Mouse (Mus musculus) brain, adult 2 months (tissue): ENCODE results near the gene Mcm9.
A peak's percentile ranks its signal among the peaks of the same experiment; 100 is the strongest.

Experiments
- DNase-seq: peaks from one replicate; pipeline ENCODE4 v3.0.0; 2011; ENCODE audit warnings: low read depth, low spot score

The Mcm9 gene

DNA sequence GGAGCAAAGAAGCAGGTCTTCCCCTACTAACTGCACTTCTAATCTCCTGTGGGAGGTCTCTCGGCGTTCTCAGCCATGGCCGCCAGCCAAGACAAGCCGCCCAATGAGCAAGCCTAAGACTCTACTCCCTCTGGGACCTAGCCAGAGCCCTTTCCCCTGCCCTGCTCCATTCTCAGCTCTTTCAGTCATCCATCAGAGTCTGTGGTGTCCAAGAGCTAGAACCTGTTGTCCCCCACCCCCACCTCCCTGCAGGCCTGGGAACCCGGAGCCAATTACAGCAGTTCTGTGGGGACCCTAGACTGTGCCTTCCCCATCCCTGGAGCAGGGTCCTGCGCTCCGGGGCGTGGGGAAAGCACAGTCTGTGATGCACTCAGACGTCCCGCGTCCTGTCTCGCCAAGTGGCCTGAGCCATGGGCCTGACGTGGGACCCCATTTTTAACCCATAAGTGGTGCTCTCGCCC lies 49.6 kb downstream of the Mcm9 start:
- peak; percentile 51 for DNase-seq

DNA sequence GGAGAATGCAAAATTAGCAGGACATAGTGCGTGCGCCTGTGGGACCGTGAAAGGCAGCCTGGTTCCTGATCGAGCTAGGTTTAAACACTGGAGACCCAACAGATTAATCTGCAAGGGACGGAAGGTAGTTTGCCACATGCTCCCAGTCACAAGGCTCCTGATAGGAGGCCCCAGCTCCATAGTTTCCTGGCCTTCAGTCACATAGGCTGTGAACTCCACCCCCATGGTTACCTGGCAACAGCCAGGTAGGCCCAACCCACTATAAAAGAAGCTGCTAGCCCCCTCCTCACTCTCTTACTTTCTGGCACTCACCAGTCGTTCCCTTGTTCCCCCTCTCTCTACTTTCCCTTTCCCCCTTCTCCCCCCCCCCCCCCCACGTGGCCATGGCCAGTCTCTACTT lies 50.1 kb downstream of the Mcm9 start:
- peak; percentile 12 for DNase-seq

DNA sequence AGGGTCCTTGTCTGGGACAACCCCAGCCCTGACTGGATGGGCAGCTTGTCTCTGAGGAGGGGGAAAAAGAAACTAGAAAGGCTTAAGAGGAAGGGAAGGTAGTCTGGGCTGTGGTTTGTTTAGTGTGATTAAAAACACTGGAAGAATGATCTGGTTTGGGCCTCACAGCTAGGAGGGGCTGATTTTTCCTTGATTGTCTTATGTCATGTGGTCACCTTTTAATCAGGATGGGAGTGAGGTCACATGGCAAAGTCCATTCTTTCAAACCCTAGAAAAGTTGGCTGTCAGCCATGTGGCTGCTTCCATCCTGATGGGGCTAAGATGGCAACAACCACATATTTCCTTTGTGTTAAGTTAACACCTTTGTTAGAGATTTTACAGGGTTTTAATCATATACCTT lies 61.7 kb downstream of the Mcm9 start:
- no peak for DNase-seq

DNA sequence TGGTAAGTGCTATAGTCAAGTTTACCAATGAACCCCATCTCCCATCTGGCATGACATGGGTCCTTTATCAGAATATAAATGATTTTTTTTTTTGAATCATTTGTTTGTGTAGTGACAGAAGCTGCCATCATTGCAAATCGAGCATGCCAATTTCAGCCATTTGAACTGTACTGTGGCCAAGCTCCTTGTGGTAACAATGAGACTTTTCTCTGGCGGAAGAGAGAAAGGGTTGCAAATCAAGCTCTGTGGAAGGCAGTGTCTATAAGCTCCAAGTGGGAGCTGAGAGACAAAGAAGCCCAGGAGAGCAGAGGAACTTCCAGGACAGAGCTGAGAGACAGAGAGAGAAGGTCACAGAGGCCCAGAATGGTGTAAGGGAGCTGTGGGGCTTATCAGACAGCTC lies 64.7 kb downstream of the Mcm9 start:
- DNase-seq, result peak; percentile 67

DNA sequence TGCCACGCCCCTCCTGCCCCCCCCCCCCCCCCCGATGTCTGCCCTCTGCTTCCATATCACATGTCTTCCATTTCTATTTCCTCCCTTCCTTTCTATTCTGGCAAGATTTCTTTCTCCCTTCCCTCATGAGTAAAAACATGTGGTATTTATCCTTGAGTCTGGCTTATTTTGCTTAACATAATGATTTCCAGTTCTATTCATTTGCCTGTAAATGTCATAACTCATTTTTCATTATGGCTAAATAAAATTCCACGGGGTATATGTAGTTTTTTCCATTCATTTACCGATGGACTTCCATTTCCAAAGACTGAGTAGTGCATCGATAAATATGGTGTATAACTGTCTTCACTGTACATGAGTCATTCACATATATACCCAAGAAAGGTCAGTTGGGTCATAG lies 68.2 kb downstream of the Mcm9 start:
- no peak for DNase-seq

DNA sequence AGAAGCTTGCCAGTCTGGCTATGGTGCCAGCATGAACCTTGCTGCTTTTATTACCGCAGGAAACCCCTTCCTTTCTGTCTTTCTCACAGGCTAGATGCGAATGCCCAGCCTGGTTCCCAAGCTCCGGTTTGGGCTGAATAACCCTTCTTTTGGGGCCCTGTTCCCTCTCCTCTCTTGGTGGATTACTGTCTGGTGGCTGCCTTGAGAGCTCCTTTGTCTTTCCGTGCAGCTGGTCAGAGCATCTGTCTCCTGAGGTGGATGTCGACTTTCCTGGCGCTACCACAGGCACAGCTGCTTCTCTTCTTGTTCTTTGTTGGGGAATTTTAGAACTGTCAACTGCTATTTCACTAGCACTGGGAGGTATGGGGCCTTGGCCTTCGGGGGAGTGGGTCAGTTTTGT lies 92.6 kb downstream of the Mcm9 start:
- peak; percentile 32 for DNase-seq

DNA sequence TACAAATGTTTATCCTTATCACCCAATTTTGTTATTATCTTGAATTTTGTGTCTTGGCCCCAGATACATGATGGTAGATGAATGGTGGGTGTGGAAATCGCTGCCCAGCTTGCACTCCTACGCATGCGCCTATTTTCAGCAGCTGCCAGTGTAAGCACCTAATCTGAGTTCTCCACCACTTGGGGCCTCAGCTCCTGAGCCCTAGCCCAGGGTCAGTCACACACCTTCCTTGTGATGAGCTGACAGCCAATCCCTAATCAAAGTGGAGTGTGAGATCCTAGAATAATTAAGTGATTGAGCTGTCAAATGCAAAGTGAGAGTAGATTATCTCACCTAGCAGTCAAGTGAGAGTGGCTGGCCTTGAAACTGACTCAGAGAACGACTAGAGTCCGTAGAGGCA lies 97.9 kb downstream of the Mcm9 start:
- no peak for DNase-seq

DNA sequence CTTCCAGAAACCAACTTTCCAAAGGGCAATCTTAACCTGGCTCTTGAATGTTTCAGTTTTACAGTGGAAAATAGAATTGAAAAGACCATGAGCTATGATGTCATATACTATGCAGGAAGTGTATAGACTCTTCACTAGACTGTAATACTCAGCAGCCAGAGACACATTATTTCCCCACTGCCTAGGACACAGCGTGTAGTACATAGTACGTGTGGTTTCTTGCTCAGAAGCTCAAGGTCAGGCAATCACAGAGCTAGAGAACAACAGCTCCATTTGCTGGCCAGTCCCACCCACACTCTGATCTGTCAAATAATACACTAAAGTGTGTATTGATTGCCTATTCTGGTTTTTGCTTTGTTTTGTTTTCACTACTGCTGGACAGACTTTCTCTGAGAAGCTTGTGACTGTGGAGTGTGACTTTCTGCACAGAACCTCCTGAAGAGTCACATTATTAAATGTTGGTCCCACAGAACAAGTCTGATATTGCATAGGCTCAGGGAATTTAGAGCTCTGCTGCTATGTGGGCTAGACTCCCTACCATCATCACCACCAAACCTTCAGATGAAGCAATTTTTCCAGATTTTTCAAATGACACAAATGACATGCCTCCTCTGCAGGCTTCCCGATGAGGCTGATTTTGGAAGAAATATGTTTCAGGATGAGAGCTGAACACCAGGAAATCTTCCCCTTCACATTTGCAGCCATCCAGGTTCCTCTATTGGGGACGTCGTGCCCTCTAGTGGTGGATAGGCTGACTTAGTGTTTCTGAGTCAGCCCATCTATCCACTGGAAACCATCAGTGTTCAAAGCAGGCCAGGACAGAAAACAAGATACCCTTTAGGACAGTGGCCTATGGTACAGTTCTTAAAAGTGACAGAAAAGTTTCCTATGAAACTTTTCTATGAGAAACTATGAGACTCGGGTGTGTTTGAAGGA lies 102.1 kb downstream of the Mcm9 start:
- DNase-seq, result peak; percentile 87

DNA sequence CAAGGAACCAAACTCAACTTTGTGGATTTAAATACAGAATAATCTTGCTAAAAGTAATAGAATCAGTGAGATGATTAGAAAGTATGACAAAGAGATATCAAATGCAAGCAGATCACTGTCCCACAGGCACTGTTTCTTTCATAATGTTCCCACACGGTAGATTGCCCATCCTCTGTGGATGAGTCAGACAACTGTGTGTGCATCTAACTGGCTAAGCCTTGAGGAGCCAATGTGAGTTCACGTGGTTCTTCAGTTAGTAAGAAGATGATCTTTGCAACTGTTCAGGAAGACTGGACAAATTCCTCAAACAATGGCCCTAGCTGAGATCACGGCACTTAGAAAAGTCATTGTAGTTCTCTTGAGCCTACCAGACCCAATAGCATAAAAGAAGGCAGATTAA lies 102.9 kb downstream of the Mcm9 start:
- peak; percentile 21 for DNase-seq

DNA sequence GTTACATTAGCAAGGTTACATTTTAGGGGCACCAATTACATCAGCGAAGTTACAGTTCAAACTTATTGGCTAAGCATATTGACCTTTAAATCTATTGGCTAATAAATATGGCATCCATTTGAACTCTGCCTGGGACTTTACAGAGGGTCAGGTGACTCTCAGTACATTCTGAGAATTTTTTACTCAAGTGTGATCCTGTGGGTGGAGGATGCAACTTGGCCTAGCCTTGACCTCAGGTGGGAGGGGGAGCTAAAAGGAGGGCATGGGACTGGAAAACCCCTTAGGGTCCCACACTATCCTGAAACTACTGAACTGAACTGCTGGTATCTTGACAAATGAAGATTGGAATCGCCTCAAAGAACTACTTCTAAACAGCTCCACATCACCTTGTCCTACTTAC lies 103.9 kb downstream of the Mcm9 start:
- no peak for DNase-seq

DNA sequence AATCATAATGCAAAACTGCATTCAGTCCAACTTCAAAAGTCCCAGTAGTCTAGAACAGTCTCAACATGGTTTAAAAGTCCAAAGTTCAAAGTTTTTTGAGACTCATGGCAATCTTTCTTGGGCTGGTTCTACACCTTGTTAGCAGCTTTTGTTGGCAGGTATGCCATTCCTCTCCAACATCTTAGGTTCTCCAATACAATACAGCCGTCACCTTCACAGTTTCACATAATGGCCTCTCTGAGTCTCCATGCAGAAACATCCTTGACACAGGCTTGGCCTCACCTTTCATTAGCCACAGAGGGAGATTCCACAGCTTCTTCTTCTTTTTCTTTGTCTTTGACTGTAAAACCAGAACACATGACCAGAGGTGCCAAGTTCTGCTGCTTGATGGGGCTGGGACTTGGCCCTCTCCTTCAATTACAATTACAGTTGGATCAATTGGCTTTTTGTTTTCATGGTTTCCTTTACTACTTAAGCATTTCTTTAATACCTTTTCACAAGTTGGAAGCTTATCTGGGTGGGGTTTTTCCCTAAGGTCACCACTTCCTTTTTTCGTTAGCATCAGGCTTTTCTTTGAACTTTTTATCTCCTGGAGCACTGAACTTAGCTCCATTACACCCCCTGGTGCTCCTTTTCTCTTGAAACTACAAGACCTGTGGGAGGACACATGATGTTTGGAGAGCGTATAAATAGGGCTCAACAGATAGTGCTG lies 104.8 kb downstream of the Mcm9 start:
- no peak for DNase-seq

DNA sequence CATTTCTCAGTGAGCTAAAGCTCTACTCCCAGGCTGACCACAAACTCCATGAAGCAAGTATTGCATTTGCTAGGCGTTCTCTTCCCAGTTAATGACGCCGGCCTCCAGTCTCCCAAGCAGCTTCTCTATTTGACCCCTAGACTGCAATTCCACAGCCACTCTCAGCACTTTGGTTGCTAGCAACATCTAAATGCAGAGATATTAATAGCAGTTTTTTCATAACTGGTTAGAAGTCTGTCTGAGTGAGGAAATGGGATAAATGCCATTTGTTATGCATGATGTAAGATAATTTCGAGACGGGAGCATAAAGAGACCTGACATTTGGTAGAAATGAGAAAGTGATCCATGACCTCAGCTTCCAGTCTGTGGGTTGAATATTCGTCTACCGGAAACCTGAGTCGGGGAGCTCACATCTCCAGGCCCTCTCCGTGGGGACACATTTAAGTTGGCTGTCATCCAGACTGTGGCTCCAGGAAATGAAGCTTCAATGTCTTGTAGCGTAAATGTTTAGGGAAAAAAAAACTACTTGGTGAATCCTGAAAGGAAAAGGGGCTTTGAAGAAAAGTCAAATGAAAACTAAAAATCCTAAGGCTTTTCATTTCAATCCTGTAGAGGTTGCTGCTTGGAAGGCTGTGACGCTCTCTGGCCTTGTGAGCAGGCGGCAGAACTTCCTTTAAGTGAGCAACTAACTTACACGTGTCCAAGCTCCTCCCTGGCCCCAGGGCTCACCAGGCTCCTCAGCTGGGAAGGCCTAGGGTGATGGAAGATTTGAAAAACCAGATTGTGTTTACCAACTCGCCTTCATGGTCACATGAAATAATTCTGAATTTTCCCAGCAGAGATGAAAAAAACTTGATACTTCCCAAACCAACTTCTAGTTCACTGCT lies 110.9 kb downstream of the Mcm9 start:
- peak; percentile 29 for DNase-seq

DNA sequence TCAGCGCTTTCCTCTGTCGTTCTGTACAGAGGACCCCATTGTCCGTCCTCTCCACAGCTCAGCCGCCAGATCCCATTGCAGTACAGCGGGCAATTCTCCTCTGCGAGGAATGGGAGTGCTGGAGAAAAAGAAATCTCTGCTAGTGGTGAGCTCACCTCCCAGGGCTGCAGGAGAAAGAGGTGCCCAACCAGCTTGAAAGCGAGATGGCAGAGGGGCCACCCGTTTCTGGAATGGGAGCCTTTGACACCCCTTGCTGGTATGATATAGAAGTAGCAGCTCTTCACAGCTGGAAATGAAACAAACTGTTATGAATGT lies 111.7 kb downstream of the Mcm9 start:
- peak; percentile 55 for DNase-seq

DNA sequence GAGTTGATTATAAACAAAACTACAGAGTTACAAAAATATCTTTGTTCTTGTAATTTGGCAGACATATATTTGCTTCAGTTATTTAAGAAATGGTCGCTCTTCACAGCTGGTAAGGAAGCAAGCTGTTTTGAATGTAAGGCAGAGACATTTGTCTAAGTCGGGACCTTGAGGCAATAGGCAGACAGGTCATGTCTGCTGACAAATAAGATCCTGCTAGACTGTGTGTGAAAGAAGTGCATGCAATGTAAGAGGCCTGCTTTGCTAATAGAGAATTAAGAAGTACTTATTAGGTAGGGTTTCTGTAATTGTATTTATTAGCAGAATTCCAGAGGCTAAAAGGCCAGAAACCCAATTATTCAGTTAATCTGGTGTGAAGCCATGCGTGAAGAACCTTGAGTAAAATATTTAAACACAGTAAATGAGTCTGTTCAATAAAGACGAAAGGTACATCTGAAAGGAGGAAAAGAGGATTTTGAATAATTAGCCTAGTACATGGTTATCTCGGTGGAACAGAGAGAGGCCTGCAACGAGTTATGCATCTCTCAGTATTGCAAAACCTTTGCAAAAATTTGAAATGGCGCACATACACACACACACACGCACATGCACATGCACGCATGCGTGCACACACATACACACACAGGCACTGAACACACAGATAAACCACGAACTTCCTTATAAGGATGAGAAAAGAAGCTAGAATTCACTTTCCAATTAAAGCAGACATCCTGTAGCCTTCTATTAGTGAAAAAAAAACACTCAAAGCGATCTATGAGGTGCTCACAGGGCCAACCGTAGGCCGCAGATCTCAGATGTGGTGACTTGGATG lies 112.3 kb downstream of the Mcm9 start:
- no peak for DNase-seq

DNA sequence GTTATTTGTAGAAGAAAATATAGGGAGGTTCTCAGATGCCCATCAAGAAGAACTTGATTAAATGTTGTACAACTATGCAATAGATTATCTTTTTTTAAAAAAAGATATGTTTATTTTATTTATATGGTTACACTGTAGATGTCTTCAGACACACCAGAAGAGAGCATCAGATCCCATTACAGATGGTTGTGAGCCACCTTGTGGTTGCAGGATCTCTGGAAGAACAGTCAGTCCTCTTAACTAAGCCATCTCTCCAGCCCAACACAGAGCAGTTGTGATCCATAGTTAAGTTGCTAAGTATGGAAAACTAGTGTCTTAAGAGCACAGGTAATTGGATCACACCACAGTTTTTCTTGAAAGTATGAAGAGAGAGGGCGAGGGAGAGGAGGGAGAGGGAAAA lies 117.7 kb downstream of the Mcm9 start:
- peak; percentile 48 for DNase-seq

DNA sequence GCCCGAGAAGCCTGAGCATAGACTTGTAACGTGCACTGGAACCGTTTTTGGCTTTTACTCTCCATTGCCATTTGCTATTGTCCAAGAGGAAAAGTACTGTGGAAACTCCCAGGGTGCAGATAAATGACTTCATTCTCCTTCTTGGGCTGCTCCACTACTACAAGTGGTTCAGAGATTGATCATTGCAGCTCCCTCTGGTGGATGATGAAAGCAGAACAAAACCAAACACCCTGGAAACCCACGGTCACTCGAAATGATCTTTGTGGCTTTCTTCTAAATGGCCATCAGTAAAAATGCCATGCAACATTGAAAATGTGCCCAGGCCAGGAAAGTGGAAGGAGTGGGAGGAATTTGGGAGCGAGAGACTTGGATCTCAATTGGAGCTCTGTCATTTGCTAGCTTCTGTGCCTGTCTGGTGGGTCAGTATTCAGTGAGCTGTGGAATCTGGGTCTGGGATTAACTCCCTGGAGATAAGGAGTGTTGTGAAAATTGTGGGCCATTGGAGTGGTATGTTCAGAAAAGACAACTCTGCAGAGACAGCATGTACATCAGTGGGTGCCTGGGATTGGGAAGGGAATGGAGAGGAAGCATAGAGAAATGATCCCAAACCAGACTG lies 121.0 kb downstream of the Mcm9 start:
- peak; percentile 90 for DNase-seq

DNA sequence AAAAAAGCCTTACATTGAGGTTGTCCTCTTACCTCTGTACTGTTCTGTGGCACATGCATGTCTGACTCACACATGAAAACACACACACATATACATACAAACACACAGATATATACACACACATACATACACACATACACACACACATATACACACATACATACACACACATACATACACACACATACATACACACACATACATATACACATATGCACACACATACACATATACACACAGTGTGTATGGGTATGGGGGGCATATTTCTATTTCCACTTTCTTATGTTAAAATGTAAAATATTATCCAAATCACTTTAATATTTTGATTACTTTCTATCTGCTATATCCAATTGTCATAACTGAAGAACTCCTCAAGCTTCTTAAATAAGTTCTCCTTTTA lies 121.6 kb downstream of the Mcm9 start:
- DNase-seq, result no peak

DNA sequence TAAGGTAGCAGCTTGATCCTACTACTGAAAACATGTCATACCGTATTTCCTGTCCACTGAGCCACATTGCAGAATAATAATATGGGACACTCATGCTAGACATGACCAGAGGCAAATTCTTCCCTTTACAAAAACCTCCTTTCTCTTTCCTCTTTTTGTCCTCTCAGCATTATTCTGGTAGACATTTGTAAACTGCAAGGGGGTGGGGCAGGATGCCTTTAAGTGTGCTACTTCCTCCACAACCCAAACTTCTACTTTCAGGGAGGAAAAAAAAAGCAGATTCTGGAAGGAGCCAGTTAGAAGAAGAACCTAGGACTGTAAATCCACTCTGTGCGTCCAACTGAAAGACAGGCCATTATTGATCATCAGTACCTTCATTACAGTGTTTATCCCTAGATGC lies 124.7 kb downstream of the Mcm9 start:
- DNase-seq, result peak; percentile 26

DNA sequence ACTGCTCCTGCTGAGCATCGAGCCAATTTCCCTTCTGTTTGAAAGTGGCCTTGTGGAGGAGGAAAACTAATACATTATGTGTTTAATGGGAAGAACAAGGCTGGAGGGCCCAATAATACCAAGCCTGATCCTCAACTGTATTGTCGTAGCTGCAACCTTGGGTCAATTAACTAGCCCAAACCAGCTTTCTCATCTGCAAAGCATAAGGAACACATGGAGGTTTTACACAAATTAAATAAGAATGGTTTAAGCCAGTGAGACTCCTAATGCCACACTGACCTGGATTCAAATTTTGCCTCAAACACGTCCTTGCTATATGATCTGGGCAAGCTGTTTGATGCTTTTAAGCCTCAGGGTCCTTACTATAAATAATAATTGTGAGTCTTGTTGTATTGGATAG lies 125.2 kb downstream of the Mcm9 start:
- no peak for DNase-seq

DNA sequence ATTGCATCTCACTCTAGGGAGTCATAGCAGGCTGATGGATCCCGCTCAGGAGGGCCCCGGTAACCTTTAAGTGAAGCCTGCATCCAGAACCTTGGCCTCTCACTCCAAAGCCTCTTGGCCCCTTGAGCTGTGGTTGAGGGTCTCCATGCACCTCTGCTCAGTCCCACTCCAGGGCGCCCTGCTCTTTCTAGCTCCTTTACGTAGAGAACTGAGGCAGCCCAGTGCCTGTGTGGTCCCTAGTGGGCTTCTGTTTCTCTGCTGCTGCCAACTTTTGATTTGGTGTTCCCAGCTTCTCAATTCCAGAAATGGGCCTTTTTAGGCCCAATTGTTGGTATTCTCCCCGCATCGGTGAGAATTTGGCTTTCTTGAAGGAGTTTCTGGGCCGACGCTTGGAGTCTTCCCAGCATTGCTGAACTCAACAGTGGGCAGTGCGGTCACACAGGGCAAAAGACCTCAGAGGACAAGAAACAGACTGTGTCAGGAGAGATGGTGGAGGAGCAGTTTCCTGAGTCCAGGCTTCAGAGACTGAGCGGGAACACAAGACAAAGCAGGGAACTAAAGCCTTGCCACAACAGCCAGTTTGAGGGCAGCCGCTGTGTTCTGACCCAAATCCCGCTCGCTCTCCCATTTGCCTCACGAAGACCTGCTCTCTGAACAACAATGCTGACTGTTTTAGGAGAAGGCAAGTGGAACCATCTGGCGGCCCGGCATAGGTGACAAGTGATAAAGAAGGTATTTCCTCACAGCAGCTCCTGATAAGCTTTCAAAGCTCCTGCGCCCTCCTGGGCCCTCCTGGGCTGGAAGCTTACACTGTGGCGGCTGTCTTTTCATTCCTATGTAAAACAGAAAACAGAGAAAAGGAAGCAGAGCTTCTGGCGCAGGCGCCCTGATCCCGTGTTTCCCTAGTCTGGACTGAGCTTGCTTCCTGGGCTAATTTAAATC lies 127.1 kb downstream of the Mcm9 start:
- DNase-seq, result peak; percentile 86
